Mouse (Mus musculus): ENCODE data around the gene Adcy7. TPM values are rescaled to one million over a fixed set of nuclear protein-coding genes. Genes with fewer than 3 reads are reported as not detected.

The Adcy7 gene
- polyA plus RNA-seq, 1 experiment from 2014 or later, result 2.2 TPM

- Histone ChIP-seq H3K4me3 (ENCODE audit: low read depth, low read length) (no peak overlapping the region), H3K9ac (replicated peaks; ENCODE audit: low read depth, low read length) (no peak overlapping the region), H3K36me3 (ENCODE audit: control insufficient read depth, insufficient read depth, low read length) (no peaks in the 10 kb centered on the region), H3K4me1 (ENCODE audit: control insufficient read depth, insufficient read depth, low read length) (no peaks in the 10 kb centered on the region), H3K4me2 (ENCODE audit: low read depth, low read length) (no peak overlapping the region), H3K27ac (ENCODE audit: low read depth, low read length) (no peak overlapping the region), H3K9me3 (ENCODE audit: control insufficient read depth, low read length) (no peaks in the 10 kb centered on the region), H3K27me3 (ENCODE audit: control insufficient read depth, insufficient read depth, low read length) (no peaks in the 10 kb centered on the region)
- 68% methylated on average over 5 of the region's 5 CpGs for WGBS
- no peak for ATAC-seq (ENCODE audit: low read depth)
Observed at GRCm38 (mm10) chr8:88317341-88317740, 45.1 kb downstream of the Adcy7 start.

DNA sequence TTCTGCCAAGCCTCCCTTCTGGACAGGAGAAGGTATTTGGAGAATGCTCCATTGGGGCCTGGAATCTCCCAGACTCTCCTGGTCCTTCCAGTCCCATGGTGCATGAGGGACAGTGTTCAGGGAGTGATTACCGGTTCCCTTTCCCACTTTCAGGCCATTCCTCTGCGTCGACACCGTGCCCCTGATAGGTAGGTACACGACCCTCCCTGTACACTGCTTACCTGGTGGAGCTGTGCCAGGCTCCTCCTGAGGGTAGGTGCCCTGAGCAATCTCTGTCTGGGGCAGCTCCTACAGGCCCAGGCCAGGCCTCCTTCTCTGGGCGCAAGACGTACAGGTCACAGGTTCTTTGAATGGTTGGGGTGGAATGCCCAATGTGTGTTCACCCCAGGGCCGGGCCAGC lies 45.9 kb downstream of the Adcy7 start:
- H3K4me2 ChIP-seq (ENCODE audit: low read depth, low read length), result no peak overlapping the region
- H3K27ac ChIP-seq (ENCODE audit: low read depth, low read length), result no peak overlapping the region
- no peak overlapping the region for H3K9ac ChIP-seq (replicated peaks; ENCODE audit: low read depth, low read length)
- ATAC-seq (ENCODE audit: low read depth), result no peak
- H3K4me1 ChIP-seq (ENCODE audit: control insufficient read depth, insufficient read depth, low read length), result no peaks in the 10 kb centered on the region
- H3K36me3 ChIP-seq (ENCODE audit: control insufficient read depth, insufficient read depth, low read length), result no peaks in the 10 kb centered on the region
- no peaks in the 10 kb centered on the region for H3K27me3 ChIP-seq (ENCODE audit: control insufficient read depth, insufficient read depth, low read length)
- no peak overlapping the region for H3K4me3 ChIP-seq (ENCODE audit: low read depth, low read length)
- WGBS, result 89% methylated on average over 8 of the region's 8 CpGs
- no peaks in the 10 kb centered on the region for H3K9me3 ChIP-seq (ENCODE audit: control insufficient read depth, low read length)

GRCm38 (mm10) chr8:88320134-88320533 lies 47.9 kb downstream of the Adcy7 start:
- H3K4me1 ChIP-seq (ENCODE audit: control insufficient read depth, insufficient read depth, low read length), result no peaks in the 10 kb centered on the region
- H3K9ac ChIP-seq (replicated peaks; ENCODE audit: low read depth, low read length), result no peak overlapping the region
- 96% methylated on average over 6 of the region's 6 CpGs for WGBS

DNA sequence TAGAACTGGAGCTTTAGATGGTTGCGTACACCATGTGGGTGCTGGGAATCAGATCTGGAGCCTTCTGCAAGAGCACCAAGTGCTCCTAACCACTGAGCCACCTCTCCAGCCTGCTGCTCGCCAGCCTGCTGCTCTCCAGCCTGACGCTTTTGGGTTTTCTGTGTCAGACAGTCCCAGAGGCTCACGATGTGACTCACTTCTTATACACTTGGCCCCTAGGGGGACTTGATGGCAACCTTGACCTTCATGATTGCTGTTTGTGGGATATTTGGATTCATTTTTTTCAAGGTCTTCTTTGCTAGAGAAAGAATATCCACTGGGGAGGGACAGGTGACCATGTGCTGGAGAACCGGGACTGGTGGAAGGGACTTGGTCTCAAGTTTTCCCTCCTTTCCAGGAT lies 49.2 kb downstream of the Adcy7 start:
- 91% methylated on average over 5 of the region's 5 CpGs for WGBS
- H3K27ac ChIP-seq (ENCODE audit: low read depth, low read length), result no peak overlapping the region
- H3K4me1 ChIP-seq (ENCODE audit: control insufficient read depth, insufficient read depth, low read length), result no peaks in the 10 kb centered on the region
- H3K9ac ChIP-seq (replicated peaks; ENCODE audit: low read depth, low read length), result no peak overlapping the region
- no peak overlapping the region for H3K4me2 ChIP-seq (ENCODE audit: low read depth, low read length)
- no peaks in the 10 kb centered on the region for H3K27me3 ChIP-seq (ENCODE audit: control insufficient read depth, insufficient read depth, low read length)
- no peaks in the 10 kb centered on the region for H3K9me3 ChIP-seq (ENCODE audit: control insufficient read depth, low read length)
- 0 out of 2 replicates have a peak, but pooled peaks cover 4% of the 10 kb centered on the region for H3K36me3 ChIP-seq (ENCODE audit: control insufficient read depth, insufficient read depth, low read length)
- H3K4me3 ChIP-seq (ENCODE audit: low read depth, low read length), result no peak overlapping the region
- ATAC-seq (ENCODE audit: low read depth), result no peak

More at GRCm38 (mm10) chr8:88320134-88320533, 47.9 kb downstream of the Adcy7 start:
- Histone ChIP-seq H3K27ac (ENCODE audit: low read depth, low read length) (no peak overlapping the region), H3K36me3 (ENCODE audit: control insufficient read depth, insufficient read depth, low read length) (no peaks in the 10 kb centered on the region), H3K4me3 (ENCODE audit: low read depth, low read length) (no peak overlapping the region), H3K27me3 (ENCODE audit: control insufficient read depth, insufficient read depth, low read length) (no peaks in the 10 kb centered on the region), H3K4me2 (ENCODE audit: low read depth, low read length) (no peak overlapping the region), H3K9me3 (ENCODE audit: control insufficient read depth, low read length) (no peaks in the 10 kb centered on the region)
- no peak for ATAC-seq (ENCODE audit: low read depth)

DNA sequence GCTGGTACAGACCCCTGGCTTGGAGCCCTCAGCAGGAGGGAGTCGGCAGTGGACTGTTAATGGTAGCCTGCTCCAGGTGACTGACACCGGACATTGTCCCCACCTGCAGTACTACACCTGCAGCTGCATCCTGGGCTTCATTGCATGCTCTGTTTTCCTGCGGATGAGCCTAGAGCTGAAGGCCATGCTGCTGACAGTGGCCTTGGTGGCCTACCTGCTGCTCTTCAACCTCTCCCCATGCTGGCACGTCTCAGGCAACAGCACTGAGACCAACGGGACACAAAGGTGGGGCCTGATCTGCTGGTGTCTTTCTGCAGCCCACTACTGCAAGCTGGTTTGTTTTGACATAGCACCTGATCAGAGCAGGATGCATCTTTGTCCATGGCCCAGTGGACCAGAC lies 51.3 kb downstream of the Adcy7 start:
- Histone ChIP-seq H3K27me3 (ENCODE audit: control insufficient read depth, insufficient read depth, low read length) (no peaks in the 10 kb centered on the region), H3K9ac (replicated peaks; ENCODE audit: low read depth, low read length) (no peak overlapping the region), H3K9me3 (ENCODE audit: control insufficient read depth, low read length) (no peaks in the 10 kb centered on the region), H3K4me3 (ENCODE audit: low read depth, low read length) (no peak overlapping the region), H3K36me3 (ENCODE audit: control insufficient read depth, insufficient read depth, low read length) (peaks cover 13% of the 10 kb centered on the region; the same call in 1 of the 2 replicates), H3K4me1 (ENCODE audit: control insufficient read depth, insufficient read depth, low read length) (no peaks in the 10 kb centered on the region), H3K4me2 (ENCODE audit: low read depth, low read length) (no peak overlapping the region), H3K27ac (ENCODE audit: low read depth, low read length) (no peak overlapping the region)
- 86% methylated on average over 5 of the region's 5 CpGs for WGBS
- no peak for ATAC-seq (ENCODE audit: low read depth)

- no peak for ATAC-seq (ENCODE audit: low read depth)
- no peaks in the 10 kb centered on the region for H3K4me1 ChIP-seq (ENCODE audit: control insufficient read depth, insufficient read depth, low read length)
- no peak overlapping the region for H3K27ac ChIP-seq (ENCODE audit: low read depth, low read length)
- peaks cover 17% of the 10 kb centered on the region; the same call in 1 of the 2 replicates for H3K36me3 ChIP-seq (ENCODE audit: control insufficient read depth, insufficient read depth, low read length)
- WGBS, result 94% methylated on average over 11 of the region's 11 CpGs
- H3K9me3 ChIP-seq (ENCODE audit: control insufficient read depth, low read length), result no peaks in the 10 kb centered on the region
- H3K27me3 ChIP-seq (ENCODE audit: control insufficient read depth, insufficient read depth, low read length), result no peaks in the 10 kb centered on the region
- H3K4me2 ChIP-seq (ENCODE audit: low read depth, low read length), result no peak overlapping the region
- H3K4me3 ChIP-seq (ENCODE audit: low read depth, low read length), result no peak overlapping the region
- no peak overlapping the region for H3K9ac ChIP-seq (replicated peaks; ENCODE audit: low read depth, low read length)
Observed at GRCm38 (mm10) chr8:88324760-88325159, 52.6 kb downstream of the Adcy7 start.

DNA sequence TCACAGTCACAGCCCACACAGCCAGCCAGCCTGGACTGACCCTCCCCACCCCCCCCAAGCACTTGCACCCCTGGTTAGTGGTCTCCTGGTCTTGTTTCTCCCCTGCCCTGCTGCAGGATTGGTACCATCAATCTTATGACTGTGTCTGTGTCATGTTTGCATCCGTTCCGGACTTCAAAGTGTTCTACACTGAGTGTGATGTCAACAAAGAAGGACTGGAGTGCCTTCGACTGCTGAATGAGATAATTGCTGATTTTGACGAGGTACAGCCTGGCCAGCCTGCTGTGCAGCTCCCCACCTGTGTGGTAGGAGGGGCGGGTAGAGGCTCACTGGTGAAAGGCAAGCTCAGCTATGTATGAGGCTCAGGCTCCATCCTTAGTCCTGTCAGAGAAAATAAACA lies 53.0 kb downstream of the Adcy7 start:
- no peak for ATAC-seq (ENCODE audit: low read depth)
- no peaks in the 10 kb centered on the region for H3K9me3 ChIP-seq (ENCODE audit: control insufficient read depth, low read length)
- H3K4me2 ChIP-seq (ENCODE audit: low read depth, low read length), result no peak overlapping the region
- H3K27ac ChIP-seq (ENCODE audit: low read depth, low read length), result no peak overlapping the region
- no peaks in the 10 kb centered on the region for H3K27me3 ChIP-seq (ENCODE audit: control insufficient read depth, insufficient read depth, low read length)
- H3K9ac ChIP-seq (replicated peaks; ENCODE audit: low read depth, low read length), result no peak overlapping the region
- 52% methylated on average over 5 of the region's 5 CpGs for WGBS
- no peaks in the 10 kb centered on the region for H3K4me1 ChIP-seq (ENCODE audit: control insufficient read depth, insufficient read depth, low read length)
- H3K4me3 ChIP-seq (ENCODE audit: low read depth, low read length), result no peak overlapping the region
- H3K36me3 ChIP-seq (ENCODE audit: control insufficient read depth, insufficient read depth, low read length), result peaks cover 17% of the 10 kb centered on the region; the same call in 1 of the 2 replicates

DNA sequence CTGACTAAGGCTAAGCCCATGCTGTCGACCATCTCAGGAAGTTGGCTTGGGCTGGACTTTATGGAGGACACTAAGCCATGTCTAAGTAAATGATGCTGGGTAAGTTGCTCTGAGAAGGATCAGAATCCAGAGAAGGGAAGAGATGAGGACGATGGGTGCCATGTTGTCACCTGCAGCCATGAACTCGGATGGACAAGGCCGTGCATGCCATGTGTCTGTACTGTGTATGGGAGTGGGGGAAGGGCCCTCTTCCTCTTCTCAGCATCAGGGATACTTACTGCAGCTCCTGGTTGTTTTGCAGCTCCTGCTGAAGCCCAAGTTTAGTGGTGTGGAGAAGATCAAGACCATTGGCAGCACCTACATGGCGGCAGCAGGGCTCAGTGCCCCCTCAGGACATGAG lies 53.6 kb downstream of the Adcy7 start:
- ATAC-seq (ENCODE audit: low read depth), result no peak
- H3K4me3 ChIP-seq (ENCODE audit: low read depth, low read length), result no peak overlapping the region
- no peak overlapping the region for H3K27ac ChIP-seq (ENCODE audit: low read depth, low read length)
- H3K4me2 ChIP-seq (ENCODE audit: low read depth, low read length), result no peak overlapping the region
- no peaks in the 10 kb centered on the region for H3K4me1 ChIP-seq (ENCODE audit: control insufficient read depth, insufficient read depth, low read length)
- 92% methylated on average over 5 of the region's 5 CpGs for WGBS
- H3K9ac ChIP-seq (replicated peaks; ENCODE audit: low read depth, low read length), result no peak overlapping the region
- peaks cover 22% of the 10 kb centered on the region; the same call in 1 of the 2 replicates for H3K36me3 ChIP-seq (ENCODE audit: control insufficient read depth, insufficient read depth, low read length)
- no peaks in the 10 kb centered on the region for H3K27me3 ChIP-seq (ENCODE audit: control insufficient read depth, insufficient read depth, low read length)
- H3K9me3 ChIP-seq (ENCODE audit: control insufficient read depth, low read length), result no peaks in the 10 kb centered on the region

- Histone ChIP-seq H3K9me3 (ENCODE audit: control insufficient read depth, low read length) (no peaks in the 10 kb centered on the region), H3K4me3 (ENCODE audit: low read depth, low read length) (no peak overlapping the region), H3K27me3 (ENCODE audit: control insufficient read depth, insufficient read depth, low read length) (no peaks in the 10 kb centered on the region), H3K4me2 (ENCODE audit: low read depth, low read length) (no peak overlapping the region), H3K36me3 (ENCODE audit: control insufficient read depth, insufficient read depth, low read length) (peaks cover 24% of the 10 kb centered on the region; the same call in 1 of the 2 replicates), H3K9ac (replicated peaks; ENCODE audit: low read depth, low read length) (no peak overlapping the region), H3K27ac (ENCODE audit: low read depth, low read length) (no peak overlapping the region), H3K4me1 (ENCODE audit: control insufficient read depth, insufficient read depth, low read length) (no peaks in the 10 kb centered on the region)
- WGBS, result 96% methylated on average over 12 of the region's 12 CpGs
- no peak for ATAC-seq (ENCODE audit: low read depth)
Observed at GRCm38 (mm10) chr8:88326328-88326727, 54.1 kb downstream of the Adcy7 start.
